Mouse (Mus musculus): ENCODE results near the gene Cltb.

- no peak for TF ChIP-seq POLR2A (IDR thresholded peaks at IDR 0.05; ENCODE audit: borderline replicate concordance, extremely low read depth, insufficient read depth, insufficient read length, poor library complexity, severe bottlenecking)
- no peak for TF ChIP-seq CTCF (IDR thresholded peaks at IDR 0.05; ENCODE audit: borderline replicate concordance, extremely low read depth, insufficient read depth, insufficient read length)
Observed at GRCm38 (mm10) chr13:54582860-54583259, 28.3 kb downstream of the Cltb start.

All from brain, embryonic 14.5 days (tissue).